Comparison of ENCODE assay signal across 10 mouse cellular contexts in the genomic region with DNA sequence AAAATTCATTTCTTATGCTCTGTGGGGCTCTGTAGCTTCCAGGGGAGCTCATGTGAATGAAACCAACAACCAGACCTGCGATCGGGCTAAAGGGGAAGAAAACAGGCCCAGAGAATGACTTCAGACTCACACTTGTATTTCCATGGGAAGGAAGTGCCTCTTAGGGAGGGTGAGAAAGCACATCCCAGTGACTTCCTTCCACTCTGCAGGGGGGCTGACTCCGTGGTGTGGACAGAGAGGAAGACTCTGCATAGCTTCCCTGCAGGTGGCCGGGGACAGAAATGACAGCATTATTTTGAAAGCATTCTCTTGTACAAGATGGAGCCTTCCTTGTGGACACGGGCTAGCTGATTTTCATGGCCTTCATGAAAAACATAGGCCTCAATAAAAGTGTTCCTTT.
DNase-seq lines count a peak whose midpoint lies in the region; ATAC-seq lines count a peak whose summit lies in the region.
"Had no signal": no experiment of that assay in that cellular context is flagged by ENCODE, and none has a peak within 500 bp of the region (broad histone marks: within the 10 kb centered on the region; RNA-seq: fewer than 3 reads in every experiment).

No protein-coding gene starts in this region.

- no peak overlapping the region for H3K4me2 ChIP-seq in kidney, embryonic 14.5 days (replicated peaks; ENCODE audit: low read depth, low read length)
- no peak overlapping the region for H3K4me2 ChIP-seq in forebrain, embryonic 14.5 days (ENCODE audit: low read length)
- H3K4me2 ChIP-seq: liver, embryonic 13.5 days; neural tube, embryonic 12.5 days had no signal

- H3K9me3 ChIP-seq in kidney, embryonic 14.5 days (ENCODE audit: control insufficient read depth, low read length), result no peaks in the 10 kb centered on the region
- H3K9me3 ChIP-seq in forebrain, embryonic 14.5 days (replicated peaks; ENCODE audit: control insufficient read depth, low read length), result no peaks in the 10 kb centered on the region
- H3K9me3 ChIP-seq: liver, embryonic 13.5 days; neural tube, embryonic 12.5 days had no signal

- H3K4me3 ChIP-seq in kidney, embryonic 14.5 days (ENCODE audit: low read length), result no peak overlapping the region
- H3K4me3 ChIP-seq in forebrain, embryonic 14.5 days (ENCODE audit: low read depth, low read length), result no peak overlapping the region
- H3K4me3 ChIP-seq: liver, embryonic 13.5 days; neural tube, embryonic 12.5 days had no signal

- H3K36me3 ChIP-seq in kidney, embryonic 14.5 days (ENCODE audit: control insufficient read depth, insufficient read depth, low read length), result no peaks in the 10 kb centered on the region
- peaks cover 11% of the 10 kb centered on the region; the same call in 1 of the 2 replicates for H3K36me3 ChIP-seq in forebrain, embryonic 14.5 days (ENCODE audit: control insufficient read depth, insufficient read depth, low read length)
- H3K36me3 ChIP-seq: liver, embryonic 13.5 days; neural tube, embryonic 12.5 days had no signal

- 58% methylated on average over 5 of the region's 5 CpGs for WGBS in kidney, embryonic 14.5 days
- 34% methylated on average over 5 of the region's 5 CpGs for WGBS in forebrain, embryonic 14.5 days

- no peak for ATAC-seq in kidney, embryonic 14.5 days (ENCODE audit: low FRiP score, low TSS enrichment)
- ATAC-seq in forebrain, embryonic 14.5 days, result no peak

- H3K9ac ChIP-seq in kidney, embryonic 14.5 days (ENCODE audit: low read depth, low read length), result no peak overlapping the region
- no peak overlapping the region for H3K9ac ChIP-seq in forebrain, embryonic 14.5 days (ENCODE audit: low read length)
- H3K9ac ChIP-seq: liver, embryonic 13.5 days; neural tube, embryonic 12.5 days had no signal

- H3K27ac ChIP-seq in kidney, embryonic 14.5 days (ENCODE audit: low read depth, low read length), result no peak overlapping the region
- peak overlapping the region; percentile 44; the same call in 1 of the 2 replicates for H3K27ac ChIP-seq in forebrain, embryonic 14.5 days (ENCODE audit: low read depth, low read length)
- H3K27ac ChIP-seq: liver, embryonic 13.5 days; neural tube, embryonic 12.5 days had no signal

- no peaks in the 10 kb centered on the region for H3K27me3 ChIP-seq in kidney, embryonic 14.5 days (ENCODE audit: control insufficient read depth, insufficient read depth, low read length)
- no peaks in the 10 kb centered on the region for H3K27me3 ChIP-seq in forebrain, embryonic 14.5 days (replicated peaks; ENCODE audit: control insufficient read depth, insufficient read depth, low read length)
- H3K27me3 ChIP-seq: liver, embryonic 13.5 days; neural tube, embryonic 12.5 days had no signal

- no peaks in the 10 kb centered on the region for H3K4me1 ChIP-seq in kidney, embryonic 14.5 days (ENCODE audit: control insufficient read depth, insufficient read depth, low read length)
- peaks cover 21% of the 10 kb centered on the region for H3K4me1 ChIP-seq in forebrain, embryonic 14.5 days (ENCODE audit: control insufficient read depth, insufficient read depth, low read length)
- H3K4me1 ChIP-seq: liver, embryonic 13.5 days had no signal

- peak; percentile 18 to 43 for DNase-seq in adrenal gland, adult (ENCODE audit: inconsistent age in 2 of 2, low spot score in 1 of 2)
- no peak for DNase-seq in adrenal gland, postnatal 4 days (ENCODE audit: low spot score in 2 of 2)
- peak; percentile 20 for DNase-seq in kidney, adult 9 months
- no peak for DNase-seq in forebrain, embryonic 14.5 days (ENCODE audit: low spot score)
- peak; percentile 25 to 29 for DNase-seq in lung, postnatal 4 days
- DNase-seq in embryo, embryonic 10.5 days (ENCODE audit: low spot score), result no peak
- DNase-seq in embryo, embryonic 9.5 days (ENCODE audit: extremely low spot score), result no peak
- DNase-seq: liver, embryonic 13.5 days had no signal

Comparison
In these comparisons a context has a peak if more than half of its experiments do, and no peak if none do; other contexts are left out.
1. DNase-seq: peak in adrenal gland, adult (2 of 2), kidney, adult 9 months (single experiment) and lung, postnatal 4 days (2 of 2); none in adrenal gland, postnatal 4 days (0 of 2), forebrain, embryonic 14.5 days (single experiment), embryo, embryonic 10.5 days (single experiment) and embryo, embryonic 9.5 days (single experiment).